Mouse (Mus musculus): Measurements from ENCODE around the gene Utf1.

Utf1 gene

GRCm38 (mm10) chr7:139940476-139941209 lies 2.9 kb upstream of the Utf1 start:
- DNase-seq, result peak in 1 of 2 experiments; percentile 17

GRCm38 (mm10) chr7:139944291-139945240 lies 977 bp downstream of the Utf1 start:
- no peak for DNase-seq

- DNase-seq, result no peak
These were observed 1.9 kb downstream of the Utf1 start for GRCm38 (mm10) chr7:139945516-139945915.

GRCm38 (mm10) chr7:139946032-139946431 lies 2.4 kb downstream of the Utf1 start:
- DNase-seq, result no peak

GRCm38 (mm10) chr7:139949893-139950282 lies 6.3 kb downstream of the Utf1 start:
- DNase-seq, result peak; percentile 60 to 71

GRCm38 (mm10) chr7:139950283-139950971 lies 6.8 kb downstream of the Utf1 start:
- peak; percentile 38 to 47 for DNase-seq

- DNase-seq, result peak; percentile 21 to 40
These were observed 7.5 kb downstream of the Utf1 start for GRCm38 (mm10) chr7:139951079-139951478.

GRCm38 (mm10) chr7:139951991-139952633 lies 8.5 kb downstream of the Utf1 start:
- no peak for DNase-seq

- DNase-seq, result no peak
These were observed 11.9 kb downstream of the Utf1 start for GRCm38 (mm10) chr7:139955505-139955904.

GRCm38 (mm10) chr7:139956658-139957057 lies 13.1 kb downstream of the Utf1 start:
- no peak for DNase-seq

- no peak for DNase-seq
These were observed 13.8 kb downstream of the Utf1 start for GRCm38 (mm10) chr7:139957437-139957836.

GRCm38 (mm10) chr7:139957958-139958357 lies 14.4 kb downstream of the Utf1 start:
- DNase-seq, result no peak

- no peak for DNase-seq
These were observed 17.6 kb downstream of the Utf1 start for GRCm38 (mm10) chr7:139961141-139961540.

GRCm38 (mm10) chr7:139963814-139964213 lies 20.2 kb downstream of the Utf1 start:
- no peak for DNase-seq

GRCm38 (mm10) chr7:139967175-139967574 lies 23.6 kb downstream of the Utf1 start:
- no peak for DNase-seq

- DNase-seq, result no peak
These were observed 24.8 kb downstream of the Utf1 start for GRCm38 (mm10) chr7:139968428-139968827.

- DNase-seq, result peak; percentile 64 to 82
These were observed 25.9 kb downstream of the Utf1 start for GRCm38 (mm10) chr7:139969348-139970130.

GRCm38 (mm10) chr7:139970216-139970919 lies 26.8 kb downstream of the Utf1 start:
- no peak for DNase-seq

- no peak for DNase-seq
These were observed 27.4 kb downstream of the Utf1 start for GRCm38 (mm10) chr7:139970979-139971378.

- no peak for DNase-seq
These were observed 27.8 kb downstream of the Utf1 start for GRCm38 (mm10) chr7:139971436-139971835.

GRCm38 (mm10) chr7:139972923-139973331 lies 29.3 kb downstream of the Utf1 start:
- DNase-seq, result no peak

Data from lung, postnatal 4 days (tissue).